ENCODE assay signal across 7 mouse cellular contexts in genomic region chr12:108219163-108219562, GRCm38 (mm10). TPM values are rescaled to one million over a fixed set of nuclear protein-coding genes. Genes with fewer than 3 reads are reported as not detected.
A peak's percentile ranks its signal among the peaks of the same experiment; 100 is the strongest.
DNase-seq lines count a peak whose midpoint lies in the region; ATAC-seq lines count a peak whose summit lies in the region.

No protein-coding gene starts in this region.

- peak overlapping the region; percentile 46; the same call in 1 of the 2 replicates for H3K9ac ChIP-seq in embryonic facial prominence, embryonic 14.5 days (ENCODE audit: low read depth, low read length)
- peak overlapping the region; percentile 43; the same call in 1 of the 2 replicates for H3K9ac ChIP-seq in hindbrain, embryonic 13.5 days
- H3K9ac ChIP-seq in neural tube, embryonic 13.5 days, result peak overlapping the region; percentile 61

- DNase-seq in left cerebral cortex, postnatal 14 days (ENCODE audit: low spot score in 2 of 2), result peak; percentile 48 to 51
- no peak for DNase-seq in left cerebral cortex, postnatal 4 days
- DNase-seq in embryonic facial prominence, embryonic 14.5 days (ENCODE audit: low spot score), result peak; percentile 68
- no peak for DNase-seq in natural killer cell, adult 2 months (ENCODE audit: low spot score in 2 of 2)
- no peak for DNase-seq in layer of hippocampus, postnatal 10 days (ENCODE audit: low spot score in 2 of 2)

- peaks cover 35% of the 10 kb centered on the region for H3K4me1 ChIP-seq in embryonic facial prominence, embryonic 14.5 days (ENCODE audit: control insufficient read depth, insufficient read depth, low read length)
- peaks cover 89% of the 10 kb centered on the region for H3K4me1 ChIP-seq in hindbrain, embryonic 13.5 days (replicated peaks)
- H3K4me1 ChIP-seq in neural tube, embryonic 13.5 days (replicated peaks), result peaks cover 90% of the 10 kb centered on the region

- no peak overlapping the region for H3K4me3 ChIP-seq in embryonic facial prominence, embryonic 14.5 days (ENCODE audit: low read depth, low read length)
- H3K4me3 ChIP-seq in hindbrain, embryonic 13.5 days, result no peak overlapping the region
- no peak overlapping the region for H3K4me3 ChIP-seq in neural tube, embryonic 13.5 days

- ATAC-seq in embryonic facial prominence, embryonic 14.5 days (ENCODE audit: low read depth), result no peak
- ATAC-seq in hindbrain, embryonic 13.5 days (ENCODE audit: low FRiP score), result no peak
- ATAC-seq in neural tube, embryonic 13.5 days (ENCODE audit: low read depth), result no peak

- H3K27me3 ChIP-seq in embryonic facial prominence, embryonic 14.5 days (replicated peaks; ENCODE audit: control insufficient read depth, insufficient read depth, low read length), result no peaks in the 10 kb centered on the region
- H3K27me3 ChIP-seq in hindbrain, embryonic 13.5 days, result no peaks in the 10 kb centered on the region
- no peaks in the 10 kb centered on the region for H3K27me3 ChIP-seq in neural tube, embryonic 13.5 days

- intact Hi-C loops in left cerebral cortex, postnatal 14 days (cut with DNase I), result no loop called here
- intact Hi-C loops in left cerebral cortex, postnatal 4 days (cut with DNase I), result no loop called here

- H3K9me3 ChIP-seq in embryonic facial prominence, embryonic 14.5 days (ENCODE audit: control insufficient read depth, low read length), result no peaks in the 10 kb centered on the region
- H3K9me3 ChIP-seq in hindbrain, embryonic 13.5 days, result no peaks in the 10 kb centered on the region
- H3K9me3 ChIP-seq in neural tube, embryonic 13.5 days, result no peaks in the 10 kb centered on the region

- no peaks in the 10 kb centered on the region for H3K36me3 ChIP-seq in embryonic facial prominence, embryonic 14.5 days (ENCODE audit: control insufficient read depth, insufficient read depth, low read length)
- H3K36me3 ChIP-seq in hindbrain, embryonic 13.5 days, result no peaks in the 10 kb centered on the region
- no peaks in the 10 kb centered on the region for H3K36me3 ChIP-seq in neural tube, embryonic 13.5 days

- WGBS in embryonic facial prominence, embryonic 14.5 days, result 31% methylated on average over 15 of the region's 15 CpGs
- WGBS in hindbrain, embryonic 13.5 days, result 39% methylated on average over 15 of the region's 15 CpGs
- 33% methylated on average over 15 of the region's 15 CpGs for WGBS in neural tube, embryonic 13.5 days

- peak overlapping the region; percentile 43 for H3K4me2 ChIP-seq in embryonic facial prominence, embryonic 14.5 days (ENCODE audit: low read depth, low read length)
- H3K4me2 ChIP-seq in hindbrain, embryonic 13.5 days, result peak overlapping the region; percentile 25; the same call in 1 of the 2 replicates
- H3K4me2 ChIP-seq in neural tube, embryonic 13.5 days, result peak overlapping the region; percentile 27

- peak overlapping the region; percentile 85 for H3K27ac ChIP-seq in embryonic facial prominence, embryonic 14.5 days (replicated peaks; ENCODE audit: low read depth, low read length)
- peak overlapping the region; percentile 92 for H3K27ac ChIP-seq in hindbrain, embryonic 13.5 days
- H3K27ac ChIP-seq in neural tube, embryonic 13.5 days (replicated peaks), result peak overlapping the region; percentile 95

RNA-seq across cellular contexts. Expression of gene Ccnk, which starts 39.8 kb away (rescaled TPM):
- total RNA-seq in left cerebral cortex, postnatal 14 days (2021), result 10 to 100 TPM; 32.4 TPM
- 10 to 100 TPM; 39.0 to 40.2 TPM for total RNA-seq in left cerebral cortex, postnatal 4 days (2021)
- 5.1 and 5.9 TPM in 2 replicates for polyA plus RNA-seq in embryonic facial prominence, embryonic 14.5 days (2014; fragmentation: Nextera tagmentation; extraction: Ambion mirVana)
- 3.8 and 4.0 TPM in 2 replicates for polyA plus RNA-seq in hindbrain, embryonic 13.5 days (2015; fragmentation: Nextera tagmentation; extraction: Ambion mirVana)
- 3.7 and 4.2 TPM in 2 replicates for polyA plus RNA-seq in neural tube, embryonic 13.5 days (2015; fragmentation: Nextera tagmentation; extraction: Ambion mirVana)
- 10 to 100 TPM; 29.4 to 33.9 TPM for total RNA-seq in layer of hippocampus, postnatal 10 days (2021)

RNA-seq across cellular contexts. Expression of gene Setd3, which starts 40.0 kb away (rescaled TPM):
- 100 to 1,000 TPM; 123 to 127 TPM for total RNA-seq in left cerebral cortex, postnatal 14 days (2021)
- 100 to 1,000 TPM; 122 to 123 TPM for total RNA-seq in left cerebral cortex, postnatal 4 days (2021)
- polyA plus RNA-seq in embryonic facial prominence, embryonic 14.5 days (2014; fragmentation: Nextera tagmentation; extraction: Ambion mirVana), result 74.3 and 79.8 TPM in 2 replicates
- polyA plus RNA-seq in hindbrain, embryonic 13.5 days (2015; fragmentation: Nextera tagmentation; extraction: Ambion mirVana), result 99.7 and 102 TPM in 2 replicates
- 107 and 109 TPM in 2 replicates for polyA plus RNA-seq in neural tube, embryonic 13.5 days (2015; fragmentation: Nextera tagmentation; extraction: Ambion mirVana)
- 100 to 1,000 TPM; 113 to 119 TPM for total RNA-seq in layer of hippocampus, postnatal 10 days (2021)

RNA-seq across cellular contexts. Expression of gene Ccdc85c, which starts 56.1 kb away (rescaled TPM):
- 10 to 100 TPM; 63.8 to 64.7 TPM for total RNA-seq in left cerebral cortex, postnatal 14 days (2021)
- 10 to 100 TPM; 60.2 to 64.1 TPM for total RNA-seq in left cerebral cortex, postnatal 4 days (2021)
- 4.2 and 4.7 TPM in 2 replicates for polyA plus RNA-seq in embryonic facial prominence, embryonic 14.5 days (2014; fragmentation: Nextera tagmentation; extraction: Ambion mirVana)
- 17.3 and 17.7 TPM in 2 replicates for polyA plus RNA-seq in hindbrain, embryonic 13.5 days (2015; fragmentation: Nextera tagmentation; extraction: Ambion mirVana)
- polyA plus RNA-seq in neural tube, embryonic 13.5 days (2015; fragmentation: Nextera tagmentation; extraction: Ambion mirVana), result 14.5 and 15.8 TPM in 2 replicates
- total RNA-seq in layer of hippocampus, postnatal 10 days (2021), result 10 to 100 TPM; 58.6 to 62.9 TPM

Comparison
In these comparisons a context has a peak if more than half of its experiments do, and no peak if none do; other contexts are left out.
1. DNase-seq: peak in left cerebral cortex, postnatal 14 days (2 of 2) and embryonic facial prominence, embryonic 14.5 days (single experiment); none in left cerebral cortex, postnatal 4 days (single experiment), natural killer cell, adult 2 months (0 of 2) and layer of hippocampus, postnatal 10 days (0 of 2).
2. Peak in every context shown above with its lines, with median percentiles within 50 percentile points of each other: H3K27ac ChIP-seq, H3K4me2 ChIP-seq and H3K9ac ChIP-seq.